Mouse (Mus musculus) midbrain, postnatal 0 days (tissue): ENCODE data around the gene Ndufa11. TPM values are rescaled to one million over a fixed set of nuclear protein-coding genes. Genes with fewer than 3 reads are reported as not detected.

Source experiments
- ATAC-seq: fragments of 200-750 bp; cut with Nextera tagmentation; 2 replicates; pipeline ENCODE4 v1.8.0; 2017; ENCODE audit warnings: moderate number of reproducible peaks, mild to moderate bottlenecking, moderate TSS enrichment, moderate library complexity; ENCODE audit not compliant: low FRiP score
- DNase-seq: peaks from one replicate; pipeline ENCODE4 v3.0.0-alpha.2; 2015; ENCODE audit warnings: low spot score
- H3K27ac ChIP-seq: fragments of 300-500 bp; sonication (generic); 2 replicates; pipeline ENCODE4 v1.5.1; 2014; ENCODE audit warnings: low read depth, mild to moderate bottlenecking, low read length, mixed read lengths
- H3K27me3 ChIP-seq: fragments of 300-500 bp; sonication (generic); 2 replicates; pipeline ENCODE4 v1.6.1; 2014; ENCODE audit warnings: low read length, control low read depth, mixed read lengths; ENCODE audit not compliant: insufficient read depth
- H3K36me3 ChIP-seq: fragments of 300-500 bp; sonication (generic); 2 replicates; pipeline ENCODE4 v1.6.1; 2014; ENCODE audit warnings: low read length, control low read depth, mixed read lengths; ENCODE audit not compliant: insufficient read depth
- H3K4me1 ChIP-seq: fragments of 300-500 bp; sonication (generic); 2 replicates; pipeline ENCODE4 v1.6.1; 2014; ENCODE audit warnings: mild to moderate bottlenecking, control low read depth, antibody characterized with exemption, low read length, mixed read lengths; ENCODE audit not compliant: insufficient read depth
- H3K4me2 ChIP-seq: fragments of 300-500 bp; sonication (generic); 2 replicates; pipeline ENCODE4 v1.6.1; 2014; ENCODE audit warnings: low read depth, mild to moderate bottlenecking, low read length, mixed read lengths; ENCODE audit not compliant: poor library complexity, severe bottlenecking
- H3K4me3 ChIP-seq: fragments of 300-500 bp; sonication (generic); 2 replicates; pipeline ENCODE4 v1.5.1; 2014; ENCODE audit warnings: low read depth, mild to moderate bottlenecking, low read length, moderate library complexity
- H3K9ac ChIP-seq: fragments of 300-500 bp; sonication (generic); replicated peaks from 2 replicates; pipeline ENCODE4 v1.6.1; 2014; ENCODE audit warnings: mild to moderate bottlenecking, low read length, moderate library complexity, mixed read lengths; ENCODE audit not compliant: poor library complexity, severe bottlenecking
- H3K9me3 ChIP-seq: fragments of 300-500 bp; sonication (generic); 2 replicates; pipeline ENCODE4 v1.6.1; 2016; ENCODE audit warnings: low read length, control low read depth
- CTCF ChIP-seq: IDR thresholded peaks from 2 replicates; pipeline ENCODE4 v1.5.1; 2016; ENCODE audit warnings: antibody characterized with exemption, mild to moderate bottlenecking
- WGBS: fragments of 180-500 bp; shearing (Covaris S2); extraction: QIAGEN DNeasy Blood & Tissue Kit; methylation state at CpG from one replicate; pipeline ENCODE4 v1.1.7; 2014; 5-methylcytosine and 5-hydroxymethylcytosine counted together
- polyA plus RNA-seq: library from polyadenylated mRNA; unstranded; fragments of >200 nt; fragmentation: Nextera tagmentation; extraction: Ambion mirVana; gene quantifications from 2 replicates; pipeline ENCODE4 v1.2.1, GENCODE M21; 2015
- total RNA-seq: library from RNA; depleted of rRNA; stranded (reverse); fragments of >200 nt; gene quantifications from 2 replicates; pipeline ENCODE4 v1.2.3, GENCODE M21; 2014

The Ndufa11 gene
- total and polyA plus RNA-seq, 2 experiments from 2014 or later, result 480 to 630 TPM

GRCm38 (mm10) chr17:56759261-56759660 is 41.7 kb downstream of the Ndufa11 start:
- peaks cover 17% of the 10 kb centered on the region for H3K4me1 ChIP-seq
- H3K4me2 ChIP-seq, result no peak overlapping the region
- no peak overlapping the region for H3K9ac ChIP-seq
- no peaks in the 10 kb centered on the region for H3K36me3 ChIP-seq
- TF ChIP-seq CTCF, result no peak
- H3K27ac ChIP-seq, result no peak overlapping the region
- no peak for ATAC-seq
- peaks cover 36% of the 10 kb centered on the region for H3K27me3 ChIP-seq
- H3K4me3 ChIP-seq, result no peak overlapping the region
- WGBS, result 53% methylated on average over 7 of the region's 7 CpGs
- DNase-seq, result no peak
- H3K9me3 ChIP-seq, result no peaks in the 10 kb centered on the region

- Histone ChIP-seq H3K4me2 (no peak overlapping the region), H3K36me3 (no peaks in the 10 kb centered on the region), H3K4me1 (peaks cover 21% of the 10 kb centered on the region), H3K9ac (0 out of 2 replicates have a peak overlapping the region, but pooled peaks have one; percentile 73), H3K4me3 (no peak overlapping the region), H3K27me3 (peaks cover 25% of the 10 kb centered on the region), H3K9me3 (no peaks in the 10 kb centered on the region), H3K27ac (no peak overlapping the region)
- DNase-seq (no peak), ATAC-seq (no peak)
- no peak for TF ChIP-seq CTCF
- WGBS, result 54% methylated on average over 3 of the region's 3 CpGs
Observed at GRCm38 (mm10) chr17:56761077-56761476, 43.5 kb downstream of the Ndufa11 start.

GRCm38 (mm10) chr17:56761991-56762410 is 44.4 kb downstream of the Ndufa11 start:
- ATAC-seq, result peak; percentile 52
- peaks cover 17% of the 10 kb centered on the region for H3K27me3 ChIP-seq
- no peak for TF ChIP-seq CTCF
- peak; percentile 93 for DNase-seq
- H3K36me3 ChIP-seq, result 0 out of 2 replicates have a peak, but pooled peaks cover 3% of the 10 kb centered on the region
- peak overlapping the region; percentile 81 for H3K4me2 ChIP-seq
- H3K9ac ChIP-seq, result peak overlapping the region; percentile 73
- WGBS, result under 1% methylated on average over 20 of the region's 28 CpGs
- H3K27ac ChIP-seq, result peak overlapping the region; percentile 86
- H3K9me3 ChIP-seq, result no peaks in the 10 kb centered on the region
- H3K4me1 ChIP-seq, result peaks cover 21% of the 10 kb centered on the region
- H3K4me3 ChIP-seq, result peak overlapping the region; percentile 43

GRCm38 (mm10) chr17:56762769-56763731 is 45.5 kb downstream of the Ndufa11 start:
- peak; percentile 96 for TF ChIP-seq CTCF
- peak overlapping the region; percentile 43; the same call in 1 of the 2 replicates for H3K4me3 ChIP-seq
- peak overlapping the region; percentile 81 for H3K4me2 ChIP-seq
- H3K4me1 ChIP-seq, result peaks cover 15% of the 10 kb centered on the region
- H3K36me3 ChIP-seq, result peaks cover 13% of the 10 kb centered on the region
- DNase-seq (peak; percentile 54), ATAC-seq (no peak)
- H3K27me3 ChIP-seq, result peaks cover 8% of the 10 kb centered on the region; the same call in 1 of the 2 replicates
- no peak overlapping the region for H3K9ac ChIP-seq
- H3K27ac ChIP-seq, result peak overlapping the region; percentile 86
- no peaks in the 10 kb centered on the region for H3K9me3 ChIP-seq
- 43% methylated on average over 27 of the region's 27 CpGs for WGBS

- DNase-seq, result no peak
- Histone ChIP-seq H3K27ac (no peak overlapping the region; the same call in 1 of the 2 replicates), H3K4me3 (peak overlapping the region; percentile 63; the same call in 1 of the 2 replicates), H3K9me3 (no peaks in the 10 kb centered on the region), H3K4me2 (peak overlapping the region; percentile 73; the same call in 1 of the 2 replicates), H3K4me1 (peaks cover 15% of the 10 kb centered on the region), H3K27me3 (0 out of 2 replicates have a peak, but pooled peaks cover 3% of the 10 kb centered on the region), H3K9ac (no peak overlapping the region), H3K36me3 (peaks cover 20% of the 10 kb centered on the region)
- no peak for TF ChIP-seq CTCF
- ATAC-seq, result no peak
- 77% methylated on average over 8 of the region's 8 CpGs for WGBS
Observed at GRCm38 (mm10) chr17:56763741-56764250, 46.2 kb downstream of the Ndufa11 start.
